Mouse (Mus musculus) limb, embryonic 14.5 days (tissue): ENCODE measurements around the gene Ranbp3l. TPM values are rescaled to one million over a fixed set of nuclear protein-coding genes. Genes with fewer than 3 reads are reported as not detected.
A peak's percentile ranks its signal among the peaks of the same experiment; 100 is the strongest.

Experiments
- ATAC-seq: fragments of 200-750 bp; cut with Nextera tagmentation; 2 replicates; pipeline ENCODE4 v1.8.0; 2017; ENCODE audit warnings: low read depth, moderate number of reproducible peaks, moderate TSS enrichment; ENCODE audit not compliant: low FRiP score
- DNase-seq: peaks from one replicate; pipeline ENCODE4 v3.0.0-alpha.2; 2015; ENCODE audit warnings: low spot score
- H3K27ac ChIP-seq: fragments of 300-500 bp; sonication (generic); replicated peaks from 2 replicates; pipeline ENCODE4 v1.5.1; 2014; ENCODE audit warnings: low read depth, mild to moderate bottlenecking, low read length, moderate library complexity, mixed read lengths
- H3K27me3 ChIP-seq: fragments of 300-500 bp; sonication (generic); 2 replicates; pipeline ENCODE4 v1.6.1; 2014; ENCODE audit warnings: low read length, mixed read lengths; ENCODE audit not compliant: control insufficient read depth, insufficient read depth
- H3K36me3 ChIP-seq: fragments of 300-500 bp; sonication (generic); 2 replicates; pipeline ENCODE4 v1.6.1; 2014; ENCODE audit warnings: mild to moderate bottlenecking, low read length, moderate library complexity, mixed read lengths; ENCODE audit not compliant: control insufficient read depth, insufficient read depth
- H3K4me1 ChIP-seq: fragments of 300-500 bp; sonication (generic); 2 replicates; pipeline ENCODE4 v1.6.1; 2014; ENCODE audit warnings: antibody characterized with exemption, low read length, mixed read lengths; ENCODE audit not compliant: control insufficient read depth, insufficient read depth
- H3K4me2 ChIP-seq: fragments of 300-500 bp; sonication (generic); replicated peaks from 2 replicates; pipeline ENCODE4 v1.6.1; 2014; ENCODE audit warnings: low read depth, mild to moderate bottlenecking, low read length, moderate library complexity; ENCODE audit not compliant: severe bottlenecking
- H3K4me3 ChIP-seq: fragments of 300-500 bp; sonication (generic); replicated peaks from 2 replicates; pipeline ENCODE4 v1.5.1; 2014; ENCODE audit warnings: low read length
- H3K9ac ChIP-seq: fragments of 300-500 bp; sonication (generic); 2 replicates; pipeline ENCODE4 v1.6.1; 2014; ENCODE audit warnings: mild to moderate bottlenecking, low read depth, low read length, moderate library complexity; ENCODE audit not compliant: severe bottlenecking
- H3K9me3 ChIP-seq: fragments of 300-500 bp; sonication (generic); 2 replicates; pipeline ENCODE4 v1.6.1; 2016; ENCODE audit warnings: low read length; ENCODE audit not compliant: control insufficient read depth
- POLR2A ChIP-seq: fragments of 200-500 bp; IDR thresholded peaks from 2 replicates; pipeline ENCODE4 v1.8.0; 2012; ENCODE audit warnings: inconsistent platforms, mild to moderate bottlenecking, moderate library complexity, borderline replicate concordance; ENCODE audit not compliant: insufficient read depth, insufficient read length; ENCODE audit errors: extremely low read depth
- WGBS: fragments of 180-500 bp; shearing (Covaris S2); extraction: QIAGEN DNeasy Blood & Tissue Kit; methylation state at CpG from one replicate; pipeline ENCODE4 v1.1.7; 2014; 5-methylcytosine and 5-hydroxymethylcytosine counted together
- polyA plus RNA-seq, 2 experiments: library from polyadenylated mRNA; depleted of rRNA in 1 of 2; stranded (reverse) in 1 of 2; unstranded in 1 of 2; fragments of >200 nt; fragmentation: Nextera tagmentation in 1 of 2; extraction: Ambion mirVana in 1 of 2; gene quantifications; 2 replicates each; pipeline versions ENCODE4 v1.2.1 to v1.2.3; 2012 to 2014

Gene Ranbp3l
- polyA plus RNA-seq (2012; rRNA removed): 0.50 and 0.64 TPM in 2 replicates
- 0.54 and 0.56 TPM in 2 replicates for polyA plus RNA-seq (2014; fragmentation: Nextera tagmentation; extraction: Ambion mirVana)

DNA sequence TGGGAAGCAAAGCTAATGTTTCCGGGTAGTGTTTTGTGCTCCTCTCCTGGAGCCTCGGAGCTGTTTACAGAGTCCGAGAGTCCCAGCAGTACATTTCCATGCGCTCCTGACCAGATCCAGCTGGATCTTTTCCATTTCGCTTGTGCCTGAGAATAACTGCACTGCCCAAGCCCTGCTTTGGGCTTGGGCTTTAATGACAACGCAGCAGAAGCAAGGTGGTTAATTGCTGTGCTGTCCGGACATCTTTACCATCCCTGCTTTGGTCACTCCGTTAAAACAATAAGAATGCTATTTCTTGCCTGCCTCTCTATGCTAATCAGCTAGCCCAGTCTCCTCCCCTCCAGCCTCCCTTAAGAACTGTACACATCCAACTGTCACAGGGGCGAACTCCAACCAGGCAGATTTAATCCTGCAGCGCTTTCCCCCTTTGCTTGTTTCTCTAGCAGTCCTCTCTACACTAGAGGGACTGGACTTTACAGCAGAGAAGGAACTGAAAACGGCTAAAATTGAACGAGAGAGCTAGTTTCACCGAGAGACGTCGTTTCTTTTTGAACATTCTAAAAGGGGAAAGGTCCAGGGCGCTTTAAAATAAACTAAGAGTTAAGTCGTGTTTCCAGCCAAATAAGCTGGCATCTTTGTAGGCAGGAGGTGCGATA lies at the start of gene Ranbp3l:
Gene Ranbp3l (plus strand): TSS at position 377 of the 656 bp plus-strand sequence.
- 0 out of 2 replicates have a peak within 1 kb of the TSS, but pooled peaks have one; percentile 8 for H3K27ac ChIP-seq
- no peaks in the 10 kb centered on the region for H3K9me3 ChIP-seq
- WGBS: 57% methylated on average over 18 of the region's 18 CpGs
- ATAC-seq: 0 out of 2 replicates have a peak, but pooled peaks have one; percentile 26
- no peaks in the 10 kb centered on the region for H3K27me3 ChIP-seq
- no peak within 1 kb of the TSS for H3K4me3 ChIP-seq
- no peak within 1 kb of the TSS for H3K9ac ChIP-seq
- no peaks in the 10 kb centered on the region for H3K36me3 ChIP-seq
- H3K4me2 ChIP-seq: peak within 1 kb of the TSS; percentile 33
- H3K4me1 ChIP-seq: no peaks in the 10 kb centered on the region
- peak; percentile 9 for DNase-seq
- TF ChIP-seq POLR2A: no peak

- no peaks in the 10 kb centered on the region for H3K27me3 ChIP-seq
- no peak overlapping the region for H3K4me2 ChIP-seq
- DNase-seq (no peak), ATAC-seq (no peak)
- H3K4me1 ChIP-seq: no peaks in the 10 kb centered on the region
- no peaks in the 10 kb centered on the region for H3K9me3 ChIP-seq
- H3K4me3 ChIP-seq: no peak overlapping the region
- no peaks in the 10 kb centered on the region for H3K36me3 ChIP-seq
- no peak overlapping the region for H3K27ac ChIP-seq
- no peak overlapping the region for H3K9ac ChIP-seq
- WGBS: 82% methylated on average over 1 of the region's 1 CpGs
- no peak for TF ChIP-seq POLR2A
Observed at GRCm38 (mm10) chr15:8930061-8930460, 37.7 kb upstream of the Ranbp3l start.

DNA sequence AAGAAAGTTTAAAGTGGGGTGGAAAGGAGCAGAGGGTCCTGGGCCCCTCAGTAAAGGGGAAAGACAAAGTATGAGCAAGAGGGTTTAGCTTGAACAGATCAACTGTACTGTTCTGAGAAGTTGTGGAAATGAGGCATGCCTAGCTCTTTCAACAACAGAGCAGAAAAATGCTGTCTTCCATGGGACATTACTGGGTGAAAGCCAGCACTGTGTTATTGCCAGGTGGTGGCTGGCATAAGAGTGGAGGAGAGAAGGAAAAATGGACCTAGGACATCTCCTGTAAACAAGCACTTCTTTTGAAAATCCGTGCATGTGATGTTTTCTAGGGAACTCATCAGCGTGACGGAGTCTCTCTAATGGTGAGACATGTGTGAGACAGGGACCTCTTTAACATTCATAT lies 30.8 kb upstream of the Ranbp3l start:
- H3K36me3 ChIP-seq: no peaks in the 10 kb centered on the region

DNA sequence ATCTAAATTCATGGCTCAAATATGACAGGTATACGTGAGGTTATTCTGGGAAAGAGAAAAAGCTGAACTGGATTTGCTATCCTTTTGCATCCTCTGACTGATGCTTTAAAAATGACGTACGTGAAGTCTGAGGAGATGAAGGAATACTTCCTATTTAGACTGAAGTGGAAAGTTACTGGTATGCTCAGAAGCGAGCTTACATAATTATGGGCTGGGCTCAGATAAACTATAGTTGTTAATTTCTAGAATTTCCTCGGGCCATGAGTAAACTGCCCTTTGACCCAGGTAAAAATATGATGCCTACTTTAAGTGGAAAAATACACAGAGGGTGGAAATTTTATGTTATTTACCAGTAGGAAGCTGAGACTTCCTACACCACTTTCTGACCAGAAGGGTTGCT lies 26.9 kb upstream of the Ranbp3l start:
- no peaks in the 10 kb centered on the region for H3K9me3 ChIP-seq
- WGBS: 75% methylated on average over 5 of the region's 5 CpGs
- H3K27ac ChIP-seq: no peak overlapping the region
- no peaks in the 10 kb centered on the region for H3K36me3 ChIP-seq
- H3K4me3 ChIP-seq: no peak overlapping the region
- DNase-seq (no peak), ATAC-seq (no peak)
- no peak for TF ChIP-seq POLR2A
- H3K4me2 ChIP-seq: no peak overlapping the region
- no peaks in the 10 kb centered on the region for H3K27me3 ChIP-seq
- no peak overlapping the region for H3K9ac ChIP-seq
- no peaks in the 10 kb centered on the region for H3K4me1 ChIP-seq

More for the DNA sequence above, 30.8 kb upstream of the Ranbp3l start:
- Histone ChIP-seq H3K4me1 (no peaks in the 10 kb centered on the region), H3K27ac (no peak overlapping the region), H3K9me3 (no peaks in the 10 kb centered on the region), H3K9ac (no peak overlapping the region), H3K27me3 (no peaks in the 10 kb centered on the region), H3K4me3 (no peak overlapping the region), H3K4me2 (no peak overlapping the region)
- ATAC-seq (no peak), DNase-seq (no peak)
- no peak for TF ChIP-seq POLR2A
- 84% methylated on average over 3 of the region's 3 CpGs for WGBS

DNA sequence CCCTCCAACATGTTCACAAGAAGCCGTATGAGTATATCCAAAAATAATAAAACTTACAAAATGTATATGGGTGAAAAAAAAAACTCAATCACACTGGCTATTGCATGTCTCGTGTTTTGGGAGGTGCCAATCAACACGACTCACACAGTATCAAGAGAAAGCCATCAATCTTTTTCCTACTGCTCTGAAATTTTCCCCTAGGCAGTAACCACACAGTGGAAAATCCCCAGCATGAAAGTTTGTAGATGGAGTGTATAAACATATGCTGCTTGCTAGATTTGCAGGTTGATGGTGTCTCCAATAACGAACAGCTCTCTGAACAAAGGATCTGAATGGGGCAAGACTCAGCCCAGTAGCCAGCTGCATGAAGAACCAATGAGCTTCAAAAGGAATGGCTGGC lies 16.9 kb upstream of the Ranbp3l start:
- no peaks in the 10 kb centered on the region for H3K4me1 ChIP-seq
- TF ChIP-seq POLR2A: no peak
- no peaks in the 10 kb centered on the region for H3K9me3 ChIP-seq
- H3K36me3 ChIP-seq: no peaks in the 10 kb centered on the region
- H3K27me3 ChIP-seq: no peaks in the 10 kb centered on the region
- no peak overlapping the region for H3K27ac ChIP-seq
- WGBS: 64% methylated on average over 4 of the region's 4 CpGs
- ATAC-seq: no peak
- H3K4me2 ChIP-seq: no peak overlapping the region
- no peak overlapping the region for H3K9ac ChIP-seq
- no peak for DNase-seq
- H3K4me3 ChIP-seq: no peak overlapping the region
